Mouse (Mus musculus): Measurements from ENCODE around the gene Qpctl.
A peak's percentile ranks its signal among the peaks of the same experiment; 100 is the strongest.

Gene Qpctl

DNA sequence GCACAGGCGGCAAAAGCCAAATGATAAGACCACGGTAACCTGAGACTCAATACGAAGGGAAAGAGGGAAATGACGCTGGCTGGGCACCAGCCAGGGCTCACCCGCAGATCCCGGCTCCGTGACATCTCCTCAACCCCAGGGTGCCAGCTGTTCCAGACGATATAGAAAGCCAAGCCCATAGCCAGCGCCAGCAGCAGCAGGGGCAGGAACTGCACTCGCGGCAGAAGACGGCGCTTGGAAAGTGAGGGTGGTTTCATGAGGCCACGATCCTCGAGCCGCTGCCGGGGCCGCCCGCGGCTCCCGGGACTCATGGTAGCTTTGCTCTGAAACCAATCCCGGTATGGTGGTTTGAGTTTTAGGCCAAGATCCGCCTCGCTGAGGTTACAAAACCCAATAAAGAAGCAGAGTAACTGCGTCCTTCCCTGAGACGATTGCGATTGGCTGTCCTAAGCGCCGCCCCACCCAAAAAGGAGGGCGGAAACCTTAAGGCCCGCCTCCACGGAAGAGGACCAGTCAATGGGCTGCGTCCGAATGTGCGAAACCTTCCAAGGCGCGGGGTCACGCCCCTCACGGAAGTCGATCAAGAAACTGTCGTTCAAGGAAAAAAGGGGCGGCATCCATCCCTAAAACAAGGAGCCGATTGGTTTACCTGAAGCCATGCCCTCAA lies at the start of gene Qpctl:
Gene Qpctl, minus strand, starts transcription at position 417 of the 667 bp plus-strand sequence.
- peak; percentile 98 for DNase-seq

DNA sequence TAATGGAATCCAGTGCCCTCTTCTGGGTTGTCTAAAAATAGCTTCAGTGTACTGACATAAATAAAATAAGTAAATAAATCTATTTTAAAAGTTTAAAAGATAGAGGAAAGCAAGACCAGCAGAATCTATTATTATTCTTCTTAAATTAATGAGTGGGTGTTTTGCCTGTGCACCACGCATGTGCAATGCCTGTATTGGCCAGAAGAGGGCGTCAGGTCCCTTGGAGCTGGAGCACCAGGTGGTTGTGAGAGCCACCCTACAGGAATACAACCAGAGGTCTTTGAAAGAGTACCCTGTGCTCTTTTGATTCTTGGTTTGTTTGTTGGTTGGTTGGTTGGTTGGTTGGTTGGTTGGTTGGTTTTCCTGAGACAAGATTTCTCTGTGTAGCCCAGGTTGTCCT lies 48.9 kb upstream of the Qpctl start:
- DNase-seq: peak; percentile 70

DNA sequence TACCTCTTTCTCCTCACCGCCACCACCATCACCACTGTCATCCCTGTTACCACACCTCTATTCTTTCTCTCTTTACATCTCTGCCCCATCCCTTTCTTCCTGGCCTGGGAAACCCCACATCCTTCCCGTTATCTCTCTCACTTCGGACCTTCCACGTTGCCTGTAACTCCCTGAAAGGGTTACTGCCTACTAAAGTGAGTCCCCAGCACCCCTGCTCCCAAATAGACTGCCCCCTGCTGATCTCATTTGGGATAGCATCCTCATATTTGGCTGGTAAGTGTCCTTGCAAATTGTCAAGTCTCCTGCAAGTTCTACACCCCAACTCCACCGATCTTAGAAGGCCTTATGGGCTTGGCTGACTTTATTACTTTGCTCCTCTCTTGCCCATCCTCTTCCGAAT lies 47.6 kb upstream of the Qpctl start:
- peak; percentile 36 for DNase-seq

DNA sequence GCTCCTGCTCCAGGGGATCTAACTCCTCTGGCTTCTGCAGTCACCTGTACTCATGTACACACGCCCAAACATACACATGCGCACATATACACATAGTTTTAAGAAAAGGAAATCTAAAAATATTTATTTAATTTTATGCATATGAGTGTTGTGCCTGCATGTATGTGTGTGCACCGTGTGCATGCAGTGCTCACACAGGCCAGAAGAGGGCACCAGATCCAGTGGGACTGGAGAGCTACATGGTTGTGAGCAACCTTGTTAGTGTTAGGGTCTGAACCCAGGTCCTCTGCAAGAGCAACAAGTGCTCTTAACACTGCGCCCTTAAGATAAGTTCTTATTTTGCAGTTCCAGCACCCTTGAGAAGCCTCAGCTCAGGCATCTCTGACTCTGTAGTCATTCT lies 45.6 kb upstream of the Qpctl start:
- no peak for DNase-seq

DNA sequence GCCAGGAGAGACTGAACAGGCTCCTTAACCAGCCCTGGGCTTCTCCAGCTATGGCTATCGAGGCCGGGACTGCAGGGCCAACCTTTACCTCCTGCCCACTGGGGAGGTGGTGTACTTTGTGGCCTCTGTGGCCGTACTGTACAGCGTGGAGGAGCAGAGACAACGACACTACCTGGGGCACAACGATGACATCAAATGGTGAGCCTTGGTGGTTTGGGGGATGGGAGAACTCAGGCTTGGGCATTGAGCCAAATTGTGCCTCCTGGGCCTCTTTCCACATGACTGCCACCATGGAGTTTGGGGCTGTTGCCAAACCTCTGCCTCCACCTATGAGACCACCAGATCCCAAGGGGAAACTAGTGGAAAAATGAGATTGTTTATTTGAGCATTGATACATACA lies 35.7 kb upstream of the Qpctl start:
- no peak for DNase-seq

- no peak for DNase-seq
Observed at GRCm38 (mm10) chr7:19184250-19184649, 35.2 kb upstream of the Qpctl start.

DNA sequence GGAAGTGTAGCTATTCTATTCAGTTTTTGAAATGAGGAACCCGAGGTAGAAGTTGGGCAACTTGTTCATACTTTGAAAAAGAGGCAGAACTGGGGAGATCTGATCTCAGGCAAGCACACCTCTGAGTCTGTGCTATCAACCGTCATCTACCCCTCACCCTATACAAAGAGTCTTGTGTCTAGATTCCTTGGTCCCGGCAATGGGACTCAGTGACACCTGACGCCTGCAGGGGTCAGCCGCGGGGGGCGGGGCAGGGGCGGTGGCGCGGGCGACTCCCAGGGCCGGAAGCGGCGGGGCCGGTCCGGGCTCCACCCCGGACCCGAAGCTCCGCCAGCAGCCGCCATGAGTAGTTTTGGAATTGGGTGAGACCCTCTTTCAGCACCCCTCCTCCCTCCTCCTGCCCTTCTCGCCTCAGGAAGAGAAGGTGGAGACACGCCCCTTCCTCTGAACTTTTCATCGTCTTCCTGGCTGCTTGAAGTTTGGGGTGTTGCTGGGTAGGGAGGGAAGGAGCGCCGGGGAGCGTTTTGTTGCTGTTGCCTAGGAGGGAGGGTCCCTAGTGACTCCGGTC lies 31.9 kb upstream of the Qpctl start:
- DNase-seq: peak; percentile 66

GRCm38 (mm10) chr7:19179936-19180335 lies 30.8 kb upstream of the Qpctl start:
- peak; percentile 44 for DNase-seq

DNA sequence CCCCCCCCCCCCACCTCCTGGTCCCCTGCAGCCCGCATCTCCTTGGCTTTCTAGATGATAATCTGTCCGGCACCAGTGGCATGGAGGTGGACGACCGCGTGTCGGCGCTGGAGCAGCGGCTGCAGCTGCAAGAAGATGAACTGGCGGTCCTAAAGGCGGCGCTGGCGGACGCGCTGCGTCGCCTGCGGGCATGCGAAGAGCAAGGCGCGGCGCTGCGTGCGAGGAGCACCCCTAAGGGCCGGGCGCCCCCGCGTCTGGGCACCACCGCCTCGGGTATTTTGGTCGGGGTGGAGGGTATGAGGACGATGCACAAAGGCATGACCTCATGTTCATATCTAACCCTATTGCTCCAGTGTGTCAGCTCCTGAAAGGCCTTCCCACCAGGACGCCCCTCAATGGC lies 30.1 kb upstream of the Qpctl start:
- peak; percentile 77 for DNase-seq

DNA sequence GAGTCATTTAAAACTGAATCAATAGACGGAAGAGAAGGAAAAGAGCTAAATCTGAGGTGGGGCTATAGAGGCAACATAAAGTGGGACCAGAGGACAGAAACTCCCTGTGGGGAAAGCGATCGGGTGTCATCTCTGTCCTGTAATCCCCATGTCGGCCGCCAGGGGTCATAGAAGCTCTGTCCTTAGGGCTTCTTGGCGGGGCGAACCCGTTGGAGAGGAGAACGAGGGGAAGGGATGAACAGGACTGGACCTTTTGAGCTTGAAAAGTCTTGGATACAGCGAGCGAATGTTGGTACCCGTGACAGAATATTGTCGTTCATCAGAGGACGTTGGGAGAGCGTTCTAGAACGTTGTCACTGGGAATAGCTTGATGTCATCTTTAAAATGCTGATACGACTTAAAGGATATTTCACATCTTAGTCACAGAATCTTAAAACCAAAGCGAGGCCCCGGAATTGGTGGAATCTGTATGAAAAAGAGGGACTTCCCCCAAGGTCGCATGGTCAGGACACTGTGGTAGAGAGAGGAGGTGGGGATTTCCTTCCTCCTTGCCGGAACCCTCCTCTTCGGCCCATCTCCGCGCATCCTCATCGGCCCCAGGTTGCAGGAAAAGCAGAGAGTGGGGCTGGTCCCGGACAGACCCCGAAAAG lies 29.5 kb upstream of the Qpctl start:
- DNase-seq: peak; percentile 81

DNA sequence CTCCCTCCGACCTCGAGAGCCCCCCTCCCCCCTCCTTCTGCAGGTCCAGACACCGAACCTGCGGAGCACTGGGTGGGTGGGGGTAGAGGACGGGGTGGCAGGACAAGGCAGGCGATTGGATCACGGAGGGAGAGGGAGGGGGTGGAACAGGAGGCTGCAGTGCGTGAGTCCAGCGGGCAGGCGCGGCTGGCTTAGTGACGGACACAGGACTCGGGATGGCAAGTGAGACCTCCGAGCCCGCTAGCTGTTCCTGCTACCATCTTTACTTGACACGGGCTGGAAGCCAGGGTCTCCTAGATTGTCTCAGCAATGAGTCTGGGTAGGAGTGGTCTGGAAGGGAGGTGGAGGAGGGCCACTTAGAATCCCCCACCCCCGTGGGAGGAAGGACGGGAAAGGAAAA lies 28.9 kb upstream of the Qpctl start:
- no peak for DNase-seq

DNA sequence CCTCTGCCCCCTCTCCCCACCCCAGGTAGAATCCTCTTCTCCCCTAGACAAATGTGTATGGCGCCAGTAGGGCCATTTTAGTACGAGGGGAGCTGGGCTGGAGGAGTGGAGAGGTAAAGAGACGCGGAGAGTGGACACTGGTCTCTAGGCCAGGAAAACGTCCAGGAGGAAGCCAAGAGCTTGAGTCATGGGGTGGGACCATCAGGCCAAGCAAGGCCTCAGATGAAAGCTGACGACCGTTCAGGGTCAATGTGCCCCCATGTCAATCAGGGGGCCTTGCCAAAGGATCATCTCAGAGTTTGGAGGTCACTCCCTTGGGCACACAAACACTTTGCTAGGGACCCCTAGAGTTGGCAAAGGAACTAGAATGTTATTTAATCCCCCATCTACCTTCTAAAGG lies 28.1 kb upstream of the Qpctl start:
- DNase-seq: no peak

DNA sequence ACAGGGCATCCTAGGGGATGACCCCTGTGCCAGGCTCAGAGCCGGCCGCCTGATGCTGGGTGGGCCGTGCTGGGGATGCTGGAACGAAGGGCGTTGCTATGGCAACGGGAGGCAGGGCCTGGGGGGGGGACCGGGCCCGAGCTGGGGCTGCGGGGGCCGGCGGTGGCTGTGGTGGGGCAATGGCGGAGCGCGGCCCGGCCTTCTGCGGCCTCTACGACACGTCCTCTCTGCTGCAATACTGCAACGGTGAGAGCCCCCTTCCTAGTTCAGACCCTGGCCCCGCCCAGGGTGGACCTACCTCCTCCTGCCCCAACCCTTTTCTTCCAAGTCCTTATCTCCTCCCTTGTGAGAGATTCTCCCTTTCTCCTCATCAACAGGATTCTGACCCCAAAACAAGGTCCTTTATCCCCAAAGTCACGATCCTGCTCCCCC lies 27.4 kb upstream of the Qpctl start:
- DNase-seq: no peak

GRCm38 (mm10) chr7:19175708-19176515 lies 26.8 kb upstream of the Qpctl start, which contains the start of gene Eml2:
Gene Eml2 (plus strand): TSS chr7:19176421.
- peak; percentile 61 for DNase-seq

DNA sequence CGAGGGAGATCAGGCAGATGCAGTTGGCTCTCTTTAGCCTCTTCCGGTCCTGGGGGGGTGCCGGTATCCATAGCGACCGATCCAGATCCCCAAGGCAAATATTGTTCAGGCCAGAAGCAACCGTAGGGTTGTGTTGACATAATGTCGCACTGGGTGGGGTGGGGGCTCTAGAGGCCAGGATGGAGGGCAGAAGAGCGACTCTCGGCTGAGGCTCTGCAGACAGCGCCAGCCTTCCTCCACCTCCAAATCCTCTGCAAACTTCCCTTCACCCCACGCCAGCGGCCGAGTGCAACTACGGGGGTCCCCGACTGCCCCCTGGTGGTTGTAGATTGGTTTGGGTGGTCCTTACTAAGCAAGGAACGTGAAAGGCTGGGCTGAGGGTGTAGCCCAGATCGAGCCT lies 23.8 kb upstream of the Qpctl start:
- peak; percentile 84 for DNase-seq

DNA sequence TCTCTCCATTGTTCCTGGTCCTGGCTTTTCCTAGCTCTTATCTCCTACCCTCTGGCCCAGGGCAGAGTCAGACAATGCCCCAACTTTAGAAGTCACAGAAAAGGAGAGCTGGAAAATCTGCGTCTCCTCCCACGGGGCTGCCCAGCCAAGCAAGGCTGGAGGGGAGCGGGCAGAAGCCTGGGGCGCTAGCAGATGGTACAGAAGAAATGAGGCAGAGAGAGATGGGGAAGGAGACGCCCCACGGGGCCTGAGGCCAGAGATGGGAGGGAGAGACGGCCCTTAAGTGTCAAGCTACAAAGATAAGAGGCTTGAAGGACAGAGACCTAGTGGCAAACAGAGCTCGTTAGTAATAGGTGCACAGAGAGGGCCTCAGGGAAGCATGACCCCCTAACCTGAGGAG lies 22.7 kb upstream of the Qpctl start:
- DNase-seq: no peak

GRCm38 (mm10) chr7:19170142-19170541 lies 21.1 kb upstream of the Qpctl start:
- peak; percentile 32 for DNase-seq

DNA sequence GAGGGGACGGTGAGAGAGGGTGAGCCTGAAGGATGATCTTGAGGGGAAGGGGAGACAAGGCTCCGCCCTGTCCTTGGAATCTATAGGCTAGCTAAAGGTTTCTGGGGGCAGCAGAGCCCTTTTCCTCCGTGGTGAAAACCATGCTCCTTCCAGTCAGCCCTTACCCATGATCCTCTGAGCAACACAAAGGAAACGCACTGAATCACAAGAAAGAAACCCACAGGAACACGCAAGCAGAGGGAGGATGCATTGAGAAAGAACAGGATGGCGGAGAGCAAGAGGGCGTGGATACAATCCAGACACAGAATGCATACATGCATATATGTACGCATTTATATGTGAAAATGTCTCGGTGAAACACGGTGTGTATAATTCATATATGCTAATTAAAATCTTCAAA lies 20.4 kb upstream of the Qpctl start:
- no peak for DNase-seq

GRCm38 (mm10) chr7:19166990-19167389 lies 17.9 kb upstream of the Qpctl start:
- DNase-seq: no peak

GRCm38 (mm10) chr7:19165656-19166423 lies 16.7 kb upstream of the Qpctl start, which contains the start of gene Gipr:
Gene Gipr (minus strand): TSS chr7:19166127.
- peak; percentile 50 for DNase-seq

GRCm38 (mm10) chr7:19164978-19165377 lies 15.9 kb upstream of the Qpctl start:
- peak; percentile 77 for DNase-seq

GRCm38 (mm10) chr7:19164189-19164588 lies 15.1 kb upstream of the Qpctl start:
- DNase-seq: peak; percentile 63

GRCm38 (mm10) chr7:19163752-19164151 lies 14.7 kb upstream of the Qpctl start:
- no peak for DNase-seq

Measured in liver (tissue).